Mouse (Mus musculus) CH12.LX (cell line): ENCODE results near the gene Slc39a2. TPM values are rescaled to one million over a fixed set of nuclear protein-coding genes. Genes with fewer than 3 reads are reported as not detected.

Experiments
- DNase-seq: peaks from one replicate; pipeline ENCODE4 v3.0.0-alpha.2; 2013; ENCODE audit errors: extremely low read depth
- H3K27ac ChIP-seq: 2 replicates; pipeline ENCODE4 v1.5.1; 2012; ENCODE audit warnings: low read depth, mild to moderate bottlenecking, control low read depth, moderate library complexity; ENCODE audit not compliant: insufficient read depth
- H3K27me3 ChIP-seq: replicated peaks from 2 replicates; pipeline ENCODE3; 2012; ENCODE audit warnings: inconsistent platforms
- H3K36me3 ChIP-seq, 2 experiments: replicated peaks in 1 of 2; 2 replicates each; pipeline versions ENCODE3 to v1.6.1; 2012; ENCODE audit warnings: inconsistent platforms in 1 of 2, low read length in 1 of 2, mild to moderate bottlenecking in 1 of 2, mixed read lengths in 1 of 2, moderate library complexity in 1 of 2; ENCODE audit not compliant: control insufficient read depth in 1 of 2, insufficient read depth in 1 of 2
- H3K4me1 ChIP-seq, 2 experiments: 2 replicates each; pipeline ENCODE4 v1.6.1; 2012; ENCODE audit warnings: inconsistent platforms in 1 of 2, moderate library complexity in 1 of 2; ENCODE audit not compliant: insufficient read depth in 2 of 2, control insufficient read depth in 1 of 2
- H3K4me2 ChIP-seq: 2 replicates; pipeline ENCODE4 v1.6.1; 2012; ENCODE audit warnings: low read depth, mild to moderate bottlenecking, control low read depth; ENCODE audit not compliant: poor library complexity, insufficient read depth, severe bottlenecking
- H3K4me3 ChIP-seq, 3 experiments: fragments of 150-350 bp in 1 of 3; sonication (generic) in 1 of 3; replicated peaks in 1 of 3; 2 replicates each; pipeline versions ENCODE3 to v1.5.1; 2011 to 2012; ENCODE audit warnings: low read depth in 2 of 3, low read length in 2 of 3, mild to moderate bottlenecking in 2 of 3, moderate library complexity in 2 of 3, control low read depth in 1 of 3, improper control_type of control experiment in 1 of 3, inconsistent platforms in 1 of 3, mixed read lengths in 1 of 3; ENCODE audit not compliant: poor library complexity in 1 of 3
- H3K79me2 ChIP-seq: replicated peaks from 2 replicates; pipeline ENCODE4 v1.6.1; 2012; ENCODE audit warnings: mild to moderate bottlenecking, moderate library complexity; ENCODE audit not compliant: control insufficient read depth, poor library complexity, insufficient read depth, severe bottlenecking; ENCODE audit errors: extremely low read depth
- H3K9ac ChIP-seq: 2 replicates; pipeline ENCODE4 v1.6.1; 2012; ENCODE audit warnings: low read depth, mild to moderate bottlenecking, control low read depth, moderate library complexity; ENCODE audit not compliant: insufficient read depth
- H3K9me3 ChIP-seq: replicated peaks from 2 replicates; pipeline ENCODE3; 2012; ENCODE audit warnings: low read length, inconsistent platforms, mixed read lengths
- BHLHE40 ChIP-seq: IDR thresholded peaks from 2 replicates; pipeline ENCODE4 v1.6.1; 2011; ENCODE audit warnings: mild to moderate bottlenecking, low read depth, low read length, improper control_type of control experiment
- CHD1 ChIP-seq: IDR thresholded peaks from 2 replicates; pipeline ENCODE4 v1.6.1; 2012; ENCODE audit warnings: low read depth, low read length, improper control_type of control experiment, inconsistent platforms
- CTCF ChIP-seq, 2 experiments: IDR thresholded peaks in 1 of 2; conservative IDR thresholded peaks in 1 of 2; 2 replicates each; pipeline ENCODE4 v1.5.1; 2011 to 2012; ENCODE audit warnings: low read depth in 2 of 2, low read length in 2 of 2, improper control_type of control experiment in 1 of 2, inconsistent platforms in 1 of 2, mild to moderate bottlenecking in 1 of 2, moderate library complexity in 1 of 2
- E2F4 ChIP-seq: IDR thresholded peaks from 2 replicates; pipeline ENCODE4 v1.6.1; 2011; ENCODE audit warnings: low read depth, low read length, improper control_type of control experiment; ENCODE audit not compliant: insufficient replicate concordance
- GABPA ChIP-seq: IDR thresholded peaks from 2 replicates; pipeline ENCODE4 v1.6.1; 2012; ENCODE audit warnings: low read depth, low read length, improper control_type of control experiment, inconsistent platforms; ENCODE audit not compliant: insufficient replicate concordance
- HCFC1 ChIP-seq: IDR thresholded peaks from 2 replicates; pipeline ENCODE4 v1.6.1; 2012; ENCODE audit warnings: low read depth, mild to moderate bottlenecking, inconsistent platforms, low read length, improper control_type of control experiment
- JUND ChIP-seq: conservative IDR thresholded peaks from 2 replicates; pipeline ENCODE4 v1.6.1; 2011; ENCODE audit warnings: low read depth, low read length, improper control_type of control experiment
- MAFK ChIP-seq: IDR thresholded peaks from 2 replicates; pipeline ENCODE4 v1.6.1; 2011; ENCODE audit warnings: low read length, improper control_type of control experiment; ENCODE audit not compliant: insufficient replicate concordance
- MAZ ChIP-seq: IDR thresholded peaks from 2 replicates; pipeline ENCODE4 v1.6.1; 2012; ENCODE audit warnings: low read depth, mild to moderate bottlenecking, inconsistent platforms, low read length, improper control_type of control experiment, moderate library complexity
- MEF2A ChIP-seq: IDR thresholded peaks from 2 replicates; pipeline ENCODE4 v1.6.1; 2014; ENCODE audit warnings: low read depth, mild to moderate bottlenecking, inconsistent platforms, low read length, improper control_type of control experiment, borderline replicate concordance
- NELFE ChIP-seq: IDR thresholded peaks from 2 replicates; pipeline ENCODE4 v1.6.1; 2011; ENCODE audit warnings: low read depth, low read length, improper control_type of control experiment
- PAX5 ChIP-seq: IDR thresholded peaks from 2 replicates; pipeline ENCODE4 v1.6.1; 2012; ENCODE audit warnings: low read length, inconsistent platforms, mixed read lengths
- POLR2A ChIP-seq: IDR thresholded peaks from 2 replicates; pipeline ENCODE4 v1.6.1; 2011; ENCODE audit warnings: low read depth, mild to moderate bottlenecking, improper control_type of control experiment, low read length
- POLR2AphosphoS2 ChIP-seq: IDR thresholded peaks from 2 replicates; pipeline ENCODE4 v1.6.1; 2011; ENCODE audit warnings: low read depth, low read length, improper control_type of control experiment
- RAD21 ChIP-seq: IDR thresholded peaks from 2 replicates; pipeline ENCODE4 v1.6.1; 2011; ENCODE audit warnings: low read depth, mild to moderate bottlenecking, low read length, improper control_type of control experiment, moderate library complexity
- TBP ChIP-seq: conservative IDR thresholded peaks from 2 replicates; pipeline ENCODE4 v1.6.1; 2011; ENCODE audit warnings: low read depth, low read length, improper control_type of control experiment
- UBTF ChIP-seq: IDR thresholded peaks from 2 replicates; pipeline ENCODE4 v1.6.1; 2012; ENCODE audit warnings: low read depth, mild to moderate bottlenecking, inconsistent platforms, low read length, improper control_type of control experiment, moderate library complexity
- ZC3H11A ChIP-seq: IDR thresholded peaks from 2 replicates; pipeline ENCODE4 v1.6.1; 2012; ENCODE audit warnings: low read depth, mild to moderate bottlenecking, inconsistent platforms, low read length, improper control_type of control experiment
- ZKSCAN1 ChIP-seq: IDR thresholded peaks from 2 replicates; pipeline ENCODE4 v1.6.1; 2012; ENCODE audit warnings: low read depth, inconsistent platforms, low read length, improper control_type of control experiment, borderline replicate concordance
- ZMIZ1 ChIP-seq: IDR thresholded peaks from 2 replicates; pipeline ENCODE4 v1.6.1; 2012; ENCODE audit warnings: low read depth, mild to moderate bottlenecking, inconsistent platforms, low read length, improper control_type of control experiment
- dilution Hi-C: fragments of 300-500 bp; cut with MboI; formaldehyde crosslinking; loops from 2 replicates; pipeline ENCODE4 v1.14.3; 2020; ENCODE audit warnings: low sequenced_read_pairs; ENCODE audit not compliant: extremely low pct_unique_long_range_greater_than_20kb, extremely low pct_ligation_motif_present
- in situ Hi-C: fragments of 300-500 bp; cut with MboI; formaldehyde crosslinking; loops from 3 replicates; pipeline ENCODE4 v1.14.3; 2019; ENCODE audit warnings: low sequenced_read_pairs, low pct_ligation_motif_present, low pct_unique_long_range_greater_than_20kb, mixed read lengths
- polyA plus RNA-seq: library from polyadenylated mRNA; unstranded; fragments of >175 nt; gene quantifications from 2 replicates; pipeline ENCODE4 v1.2.1, GENCODE M21; 2012; ENCODE audit warnings: low read depth; ENCODE audit not compliant: insufficient read length
- total RNA-seq, 2 experiments: library from RNA; depleted of rRNA; stranded (reverse); fragments of 300-350 nt in 1 of 2; fragments of >200 nt in 1 of 2; gene quantifications; 2 replicates each; pipeline ENCODE4 v1.2.3; 2012 to 2014

Slc39a2 gene
- total and polyA plus RNA-seq, 3 experiments = 0.20 to 0.49 (median 0.42) TPM

- TF ChIP-seq BHLHE40 (no peak), CHD1 (no peak), E2F4 (no peak), MEF2A (no peak), ZMIZ1 (no peak), TBP (no peak), PAX5 (no peak), CTCF (conservative IDR thresholded peaks at IDR 0.05 in 1 of 2, IDR thresholded peaks at IDR 0.05 in 1 of 2; ENCODE audit: low read depth in 2 of 2, low read length in 2 of 2) (no peak), ZKSCAN1 (no peak), GABPA (no peak), JUND (no peak), POLR2AphosphoS2 (no peak), MAZ (no peak), POLR2A (no peak), ZC3H11A (no peak), UBTF (no peak)
- dilution Hi-C loops (no loop called here), in situ Hi-C loops (no loop called here)
- Histone ChIP-seq H3K27me3 (no peaks in the 10 kb centered on the region), H3K79me2 (no peaks in the 10 kb centered on the region), H3K36me3 (peaks cover 37 to 73% of the 10 kb centered on the region in 2 experiments), H3K27ac (no peak overlapping the region), H3K9me3 (no peaks in the 10 kb centered on the region), H3K4me2 (no peak overlapping the region), H3K9ac (no peak overlapping the region), H3K4me3 (no peak overlapping the region), H3K4me1 (peaks cover 0 to 5% of the 10 kb centered on the region in 2 experiments; a peak in 1 of 4 replicates)
- no peak for DNase-seq
Observed at GRCm38 (mm10) chr14:51893809-51894208, 1.1 kb downstream of the Slc39a2 start.

GRCm38 (mm10) chr14:51895071-51895470 lies 2.4 kb downstream of the Slc39a2 start:
- Histone ChIP-seq H3K27me3 (no peaks in the 10 kb centered on the region), H3K4me2 (no peak overlapping the region), H3K9me3 (no peaks in the 10 kb centered on the region), H3K27ac (no peak overlapping the region), H3K79me2 (no peaks in the 10 kb centered on the region), H3K9ac (no peak overlapping the region), H3K4me1 (no peaks in the 10 kb centered on the region; a peak in 1 of 4 replicates), H3K36me3 (peaks cover 25 to 61% of the 10 kb centered on the region in 2 experiments), H3K4me3 (no peak overlapping the region)
- in situ Hi-C loops = no loop called here
- DNase-seq = no peak
- dilution Hi-C loops = no loop called here
- TF ChIP-seq MAFK (no peak), POLR2A (no peak), UBTF (no peak), HCFC1 (no peak), E2F4 (no peak), NELFE (no peak), RAD21 (no peak)
